Mouse (Mus musculus): ENCODE results near the gene Clps.

Clps gene

DNA sequence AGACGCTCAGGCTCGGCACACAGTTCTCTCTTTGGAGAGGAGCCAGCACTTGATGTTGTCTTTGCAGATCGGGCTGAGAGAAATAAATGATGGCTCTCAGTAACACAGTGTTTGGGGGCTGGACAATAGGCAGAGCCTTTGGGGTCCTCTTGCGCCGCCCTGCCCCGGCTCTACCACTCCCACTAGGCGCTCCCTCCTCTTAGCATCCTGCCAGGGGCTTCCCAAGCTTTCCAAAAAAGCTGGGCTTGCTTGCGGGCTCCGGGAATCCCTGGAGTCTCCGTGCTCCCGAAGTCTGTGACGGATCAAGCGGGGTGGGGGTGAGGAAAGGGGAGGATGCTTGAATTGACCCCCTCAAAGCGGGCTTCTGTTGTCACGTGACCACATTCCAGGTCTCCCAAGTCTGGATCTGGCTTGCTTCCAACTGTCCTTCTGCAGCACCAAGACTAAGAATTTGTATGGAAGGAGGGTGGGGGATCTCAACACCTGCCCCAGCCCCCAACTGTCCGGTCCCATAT, 43.1 kb downstream of the Clps start, which contains the start of gene Fkbp5:
Gene Fkbp5, minus strand, starts transcription at position 87 of the 515 bp plus-strand sequence.
- DNase-seq, result peak in 1 of 2 experiments; percentile 38

- DNase-seq, result no peak
These were observed 43.7 kb downstream of the Clps start for GRCm38 (mm10) chr17:28516881-28517280.

DNA sequence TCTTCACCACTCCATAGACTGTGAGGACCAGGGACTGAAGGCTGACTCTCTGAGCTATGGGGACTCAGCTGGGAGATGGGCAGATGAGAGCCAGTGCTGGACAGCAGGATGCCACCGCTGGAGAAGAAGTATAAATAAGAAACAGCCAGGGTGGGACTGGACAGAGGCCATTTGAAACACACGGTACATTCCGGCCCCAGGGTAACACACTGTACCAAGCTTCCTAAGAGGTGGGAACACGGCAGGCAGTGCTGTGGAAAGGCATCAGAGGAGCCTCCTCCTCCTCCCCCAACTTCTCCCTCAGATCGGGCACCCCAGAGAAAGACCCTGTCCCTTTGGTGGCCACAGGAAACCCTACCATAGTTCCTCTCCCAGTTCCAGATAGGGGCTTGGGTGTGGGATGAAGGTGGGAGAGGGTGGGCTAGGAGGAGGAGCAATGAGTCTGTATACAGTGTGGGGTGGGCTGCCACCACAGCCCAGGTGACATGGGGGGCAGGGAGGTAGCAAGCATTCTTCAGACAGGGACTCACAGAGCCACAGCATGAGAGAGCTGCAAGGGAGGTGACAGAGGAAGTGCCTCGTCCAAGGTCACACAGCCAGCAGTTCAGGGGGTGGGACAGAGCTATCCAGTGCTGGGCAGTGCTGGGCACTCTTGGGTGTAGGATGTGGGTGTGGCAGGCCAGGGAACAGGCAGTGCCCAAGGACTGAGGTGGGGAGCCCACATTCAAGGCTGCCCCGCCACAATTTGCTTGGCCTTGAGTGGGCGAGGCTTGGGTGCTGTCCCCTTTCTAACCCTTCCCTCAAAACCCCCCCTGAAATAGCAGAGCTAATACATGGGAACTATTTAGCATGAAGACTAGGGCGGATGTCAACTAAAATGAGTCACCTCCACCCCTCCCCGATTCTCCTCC, 44.9 kb downstream of the Clps start:
- no peak for DNase-seq

GRCm38 (mm10) chr17:28514555-28514954, 46.0 kb downstream of the Clps start:
- DNase-seq, result no peak

DNA sequence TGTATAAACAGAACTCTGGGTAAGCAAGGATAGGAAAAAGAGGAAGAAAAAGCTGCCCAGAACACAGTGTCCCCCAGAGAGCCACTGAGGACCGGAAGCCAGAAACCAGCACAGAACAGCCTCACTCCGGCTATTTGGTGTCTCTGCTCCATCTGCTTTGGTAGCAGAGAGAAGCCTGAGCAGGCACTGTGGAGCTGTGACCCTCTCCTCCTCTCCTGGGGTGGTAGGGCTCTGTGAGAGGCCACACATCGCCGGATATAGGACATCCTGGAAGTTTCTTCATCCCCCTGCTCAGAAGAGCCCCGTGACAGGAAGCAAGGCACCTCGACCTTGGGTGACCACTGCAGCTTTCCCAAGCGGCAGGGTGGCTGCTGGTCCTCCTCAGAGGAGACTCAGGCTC, 46.7 kb downstream of the Clps start:
- DNase-seq, result no peak

DNA sequence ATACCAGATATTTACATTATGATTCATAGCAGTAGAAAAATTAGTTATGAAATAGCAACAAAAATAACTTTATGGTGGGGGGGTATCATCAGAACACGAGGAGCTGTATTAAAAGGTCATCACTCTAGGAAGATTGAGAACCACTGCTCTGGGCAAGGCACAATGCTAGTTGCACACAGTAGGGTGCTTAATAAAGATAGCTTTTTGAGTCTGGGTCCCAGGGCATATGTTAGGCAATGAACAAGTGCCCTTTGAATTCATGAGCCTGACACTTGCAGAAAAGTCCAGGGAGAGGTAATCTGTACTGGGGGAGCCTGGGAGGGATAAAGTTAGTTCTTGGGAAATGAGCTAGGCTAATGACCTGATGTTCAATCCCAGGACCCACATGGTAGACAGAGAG, 47.2 kb downstream of the Clps start:
- DNase-seq, result no peak

DNA sequence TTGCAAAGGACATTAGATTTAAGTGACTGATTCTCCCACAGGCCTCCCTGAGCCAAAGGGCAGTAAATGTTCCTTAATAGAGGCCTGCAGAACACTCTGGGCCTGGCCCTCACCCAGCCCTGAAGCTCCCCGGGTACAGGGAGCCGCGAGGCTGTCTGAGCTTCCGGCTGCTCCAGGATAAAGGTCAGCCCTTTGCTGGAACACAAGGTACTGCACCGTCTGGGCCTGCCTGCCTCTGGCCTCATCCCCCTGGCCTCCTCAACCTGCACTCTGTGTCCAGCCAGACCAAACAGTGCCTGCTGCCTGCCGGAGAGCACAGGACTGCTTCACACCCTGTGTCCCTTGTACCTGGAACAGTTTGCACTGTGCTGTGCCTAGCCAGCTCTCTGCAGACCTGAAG, 47.9 kb downstream of the Clps start:
- DNase-seq, result no peak

DNA sequence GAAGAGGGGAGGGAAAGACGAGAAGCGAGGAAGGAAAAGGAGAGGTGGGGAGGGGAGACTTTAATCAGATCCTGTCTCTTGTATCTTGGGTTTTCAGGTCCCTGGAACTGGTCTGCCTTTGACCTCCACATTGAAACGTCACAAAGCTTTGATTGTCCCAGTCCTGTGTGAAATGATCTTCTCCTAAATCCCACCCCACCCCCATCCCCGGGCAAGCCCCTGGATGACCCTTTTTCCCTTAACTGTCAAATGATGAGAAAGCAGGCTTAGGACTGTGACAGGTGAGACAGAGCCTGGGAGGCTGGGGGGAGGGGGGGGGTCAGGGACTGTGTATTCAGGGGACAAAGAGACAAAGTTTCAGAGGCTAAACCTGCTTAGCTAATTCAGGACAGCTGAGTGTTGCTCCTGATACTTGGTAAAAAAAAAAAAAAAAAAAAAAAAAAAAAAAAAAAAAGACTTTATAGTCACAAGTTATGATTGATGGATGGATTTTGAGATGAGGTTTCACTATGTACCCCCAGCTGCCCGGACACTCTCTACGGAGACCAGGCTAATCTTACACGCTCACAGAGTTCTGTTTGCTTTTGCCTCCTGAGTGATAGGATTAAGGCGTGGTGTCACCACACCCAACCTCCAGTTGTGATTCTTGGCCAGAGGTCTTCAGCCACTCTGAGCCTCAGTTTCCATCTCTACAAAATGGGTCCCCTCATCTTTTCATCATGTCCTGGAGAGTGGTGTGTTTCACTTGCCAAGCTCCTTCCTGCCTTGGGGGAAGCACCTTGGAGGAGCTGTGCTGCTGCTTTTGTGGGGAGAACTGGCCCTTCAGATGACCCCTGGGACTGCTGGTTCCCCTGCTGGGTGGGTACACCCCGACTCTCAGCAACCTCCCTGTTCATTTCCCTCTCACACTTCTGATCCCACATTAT, 48.7 kb downstream of the Clps start:
- no peak for DNase-seq

GRCm38 (mm10) chr17:28510445-28511342, 49.9 kb downstream of the Clps start:
- no peak for DNase-seq
